Mouse (Mus musculus): ENCODE results near the gene Stx19. TPM values are rescaled to one million over a fixed set of nuclear protein-coding genes. Genes with fewer than 3 reads are reported as not detected.

The Stx19 gene
- polyA plus RNA-seq, 1 experiment from 2014 or later, result 0.10 TPM

DNA sequence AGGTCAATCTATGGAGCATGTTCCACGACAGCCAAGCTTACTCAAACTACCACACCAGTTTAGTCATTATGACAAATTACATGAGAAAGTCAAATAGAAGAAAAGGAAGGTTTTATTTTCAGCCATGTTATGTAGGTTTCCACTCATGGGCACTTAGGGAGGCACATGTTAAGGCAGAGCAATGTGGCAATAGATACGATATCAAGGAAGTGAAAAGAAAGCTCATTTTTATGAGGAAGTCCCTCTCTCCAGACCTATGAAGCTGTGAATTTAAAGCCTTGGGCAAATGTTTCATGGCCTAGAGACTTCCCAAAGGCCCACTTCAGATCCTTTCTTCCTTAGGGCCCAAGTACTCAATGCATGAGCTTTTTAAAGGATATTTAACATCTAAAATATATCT lies 43.0 kb downstream of the Stx19 start:
- 94% methylated on average over 2 of the region's 2 CpGs for WGBS

DNA sequence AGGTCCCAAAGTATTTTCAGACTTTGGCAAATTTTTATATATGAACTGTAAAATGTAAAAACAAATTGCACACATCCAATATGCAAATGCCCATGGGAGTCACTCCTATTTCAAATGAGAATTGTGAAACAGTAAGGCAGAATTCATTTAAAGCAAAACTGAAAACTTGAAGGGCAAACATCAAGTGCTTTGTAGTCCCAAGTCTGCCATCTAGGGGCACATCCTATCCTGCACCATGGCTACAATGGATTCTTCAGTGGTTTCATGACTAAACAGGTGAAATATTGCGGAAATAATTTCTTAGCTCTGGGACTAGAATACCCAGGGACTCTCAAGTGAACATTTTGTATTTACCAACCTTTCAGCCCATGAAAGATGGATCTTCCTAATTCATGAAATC lies 43.5 kb downstream of the Stx19 start:
- DNase-seq (ENCODE audit: low spot score) (no peak), ATAC-seq (no peak)
- H3K4me3 ChIP-seq (ENCODE audit: low read depth, low read length), result no peak overlapping the region

More for the DNA sequence above, 43.0 kb downstream of the Stx19 start:
- H3K9ac ChIP-seq (ENCODE audit: low read length), result no peak overlapping the region
- no peak for DNase-seq (ENCODE audit: low spot score)
- ATAC-seq, result no peak
- H3K4me3 ChIP-seq (ENCODE audit: low read depth, low read length), result no peak overlapping the region
- no peaks in the 10 kb centered on the region for H3K4me1 ChIP-seq (ENCODE audit: control insufficient read depth, insufficient read depth, low read length)
- no peaks in the 10 kb centered on the region for H3K9me3 ChIP-seq (replicated peaks; ENCODE audit: control insufficient read depth, low read length)
- no peak overlapping the region for H3K4me2 ChIP-seq (ENCODE audit: low read length)
- no peak overlapping the region for H3K27ac ChIP-seq (ENCODE audit: low read depth, low read length)
- H3K27me3 ChIP-seq (replicated peaks; ENCODE audit: control insufficient read depth, insufficient read depth, low read length), result no peaks in the 10 kb centered on the region
- no peaks in the 10 kb centered on the region for H3K36me3 ChIP-seq (ENCODE audit: control insufficient read depth, insufficient read depth, low read length)

DNA sequence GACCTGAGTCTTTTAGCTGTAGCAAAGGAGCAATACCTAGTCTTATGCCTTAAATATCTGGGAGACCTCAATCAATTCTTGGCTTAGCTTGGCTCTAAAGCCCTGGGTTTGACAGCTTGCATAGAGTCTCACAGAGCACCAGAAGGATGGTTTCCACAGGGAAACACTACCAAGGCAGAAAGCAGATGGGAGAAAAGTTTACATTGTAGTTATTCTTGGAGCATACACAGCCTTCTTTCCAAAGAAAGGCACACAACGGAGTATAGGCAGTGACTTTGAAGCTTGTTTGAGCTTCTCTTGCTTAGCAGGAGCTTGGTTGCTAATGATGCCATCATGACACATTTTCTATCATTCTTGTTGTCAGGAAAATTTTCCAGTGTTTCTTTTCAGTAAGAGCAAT lies 45.7 kb downstream of the Stx19 start:
- 86% methylated on average over 1 of the region's 1 CpGs for WGBS
- Histone ChIP-seq H3K9me3 (replicated peaks; ENCODE audit: control insufficient read depth, low read length) (no peaks in the 10 kb centered on the region), H3K9ac (ENCODE audit: low read length) (no peak overlapping the region), H3K27ac (ENCODE audit: low read depth, low read length) (no peak overlapping the region), H3K27me3 (replicated peaks; ENCODE audit: control insufficient read depth, insufficient read depth, low read length) (no peaks in the 10 kb centered on the region), H3K4me3 (ENCODE audit: low read depth, low read length) (no peak overlapping the region), H3K36me3 (ENCODE audit: control insufficient read depth, insufficient read depth, low read length) (no peaks in the 10 kb centered on the region), H3K4me2 (ENCODE audit: low read length) (no peak overlapping the region), H3K4me1 (ENCODE audit: control insufficient read depth, insufficient read depth, low read length) (no peaks in the 10 kb centered on the region)
- DNase-seq (ENCODE audit: low spot score) (no peak), ATAC-seq (no peak)

More for the DNA sequence above, 43.5 kb downstream of the Stx19 start:
- H3K4me1 ChIP-seq (ENCODE audit: control insufficient read depth, insufficient read depth, low read length), result no peaks in the 10 kb centered on the region
- 88% methylated on average over 1 of the region's 1 CpGs for WGBS
- no peak overlapping the region for H3K4me2 ChIP-seq (ENCODE audit: low read length)
- no peaks in the 10 kb centered on the region for H3K27me3 ChIP-seq (replicated peaks; ENCODE audit: control insufficient read depth, insufficient read depth, low read length)
- H3K9ac ChIP-seq (ENCODE audit: low read length), result no peak overlapping the region
- H3K36me3 ChIP-seq (ENCODE audit: control insufficient read depth, insufficient read depth, low read length), result no peaks in the 10 kb centered on the region
- no peaks in the 10 kb centered on the region for H3K9me3 ChIP-seq (replicated peaks; ENCODE audit: control insufficient read depth, low read length)
- H3K27ac ChIP-seq (ENCODE audit: low read depth, low read length), result no peak overlapping the region

DNA sequence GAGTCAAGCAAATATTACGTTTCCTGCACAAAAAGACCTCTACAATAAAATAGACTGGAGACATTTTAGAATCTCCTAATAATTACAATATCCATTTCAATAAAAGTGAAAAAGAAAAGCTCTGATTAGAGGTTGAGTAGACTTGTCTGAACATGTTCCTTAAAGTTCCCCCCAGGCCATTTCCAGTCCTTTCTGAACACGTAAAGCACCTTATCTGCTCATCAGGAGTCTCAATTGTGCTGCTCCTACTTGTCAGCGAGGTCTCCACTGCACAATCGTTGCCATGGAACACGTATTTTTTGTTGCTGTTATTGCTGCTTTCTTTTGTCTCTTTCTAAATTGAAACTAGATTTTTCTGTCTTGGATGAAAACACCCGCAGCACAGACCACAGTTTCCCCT lies 47.0 kb downstream of the Stx19 start:
- Histone ChIP-seq H3K27me3 (replicated peaks; ENCODE audit: control insufficient read depth, insufficient read depth, low read length) (no peaks in the 10 kb centered on the region), H3K27ac (ENCODE audit: low read depth, low read length) (no peak overlapping the region), H3K9me3 (replicated peaks; ENCODE audit: control insufficient read depth, low read length) (no peaks in the 10 kb centered on the region), H3K4me3 (ENCODE audit: low read depth, low read length) (no peak overlapping the region), H3K9ac (ENCODE audit: low read length) (no peak overlapping the region), H3K36me3 (ENCODE audit: control insufficient read depth, insufficient read depth, low read length) (no peaks in the 10 kb centered on the region), H3K4me1 (ENCODE audit: control insufficient read depth, insufficient read depth, low read length) (no peaks in the 10 kb centered on the region), H3K4me2 (ENCODE audit: low read length) (no peak overlapping the region)
- DNase-seq (ENCODE audit: low spot score) (no peak), ATAC-seq (no peak)
- WGBS, result 69% methylated on average over 6 of the region's 6 CpGs

DNA sequence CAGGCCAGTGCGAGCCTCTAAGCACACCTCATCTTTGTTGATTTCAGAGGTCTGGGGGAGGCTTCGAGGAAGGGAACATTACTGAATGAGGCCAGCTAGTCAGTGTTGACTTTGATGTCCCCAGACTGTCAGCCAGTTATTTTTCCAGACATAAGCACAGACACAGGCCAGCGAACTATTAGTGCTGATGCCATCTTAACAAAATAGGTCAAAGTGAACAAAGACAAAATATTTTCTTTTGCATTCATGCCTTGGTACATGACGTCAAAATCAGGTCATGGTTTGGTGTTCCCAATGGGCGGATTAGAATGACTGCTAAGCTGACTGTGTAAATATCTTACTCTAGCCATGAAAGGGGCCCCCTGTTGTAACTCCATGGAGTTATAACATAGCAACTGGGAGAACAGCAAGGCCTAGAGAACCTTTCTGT lies 58.2 kb downstream of the Stx19 start:
- Histone ChIP-seq H3K9me3 (replicated peaks; ENCODE audit: control insufficient read depth, low read length) (no peaks in the 10 kb centered on the region), H3K4me3 (ENCODE audit: low read depth, low read length) (no peak overlapping the region), H3K9ac (ENCODE audit: low read length) (no peak overlapping the region), H3K4me1 (ENCODE audit: control insufficient read depth, insufficient read depth, low read length) (no peaks in the 10 kb centered on the region), H3K27ac (ENCODE audit: low read depth, low read length) (no peak overlapping the region), H3K4me2 (ENCODE audit: low read length) (no peak overlapping the region), H3K27me3 (replicated peaks; ENCODE audit: control insufficient read depth, insufficient read depth, low read length) (no peaks in the 10 kb centered on the region), H3K36me3 (ENCODE audit: control insufficient read depth, insufficient read depth, low read length) (no peaks in the 10 kb centered on the region)
- 72% methylated on average over 5 of the region's 5 CpGs for WGBS
- no peak for ATAC-seq
- no peak for DNase-seq (ENCODE audit: low spot score)

DNA sequence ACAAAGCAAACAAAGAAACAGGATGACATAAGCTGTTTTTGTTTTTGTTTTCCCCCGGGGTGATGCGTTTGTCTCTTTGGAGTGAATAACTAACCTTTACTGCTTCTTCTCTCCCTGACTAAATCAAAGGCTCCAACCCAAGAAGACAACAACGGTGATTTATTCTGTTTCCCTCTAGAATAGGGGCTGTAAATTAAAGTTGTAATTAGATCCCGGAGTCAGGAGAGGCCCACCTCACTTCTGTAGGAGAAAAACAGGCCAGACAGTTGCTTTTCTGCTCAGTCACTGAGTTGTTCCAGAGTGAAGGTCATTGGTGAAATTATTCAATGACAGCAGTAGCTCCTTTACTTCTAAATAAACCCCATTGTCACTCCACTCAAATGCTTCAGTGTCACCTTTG lies 58.7 kb downstream of the Stx19 start:
- no peak overlapping the region for H3K4me3 ChIP-seq (ENCODE audit: low read depth, low read length)
- no peaks in the 10 kb centered on the region for H3K36me3 ChIP-seq (ENCODE audit: control insufficient read depth, insufficient read depth, low read length)
- H3K9me3 ChIP-seq (replicated peaks; ENCODE audit: control insufficient read depth, low read length), result no peaks in the 10 kb centered on the region
- no peak overlapping the region for H3K9ac ChIP-seq (ENCODE audit: low read length)
- no peaks in the 10 kb centered on the region for H3K27me3 ChIP-seq (replicated peaks; ENCODE audit: control insufficient read depth, insufficient read depth, low read length)
- DNase-seq (ENCODE audit: low spot score) (no peak), ATAC-seq (no peak)
- H3K27ac ChIP-seq (ENCODE audit: low read depth, low read length), result no peak overlapping the region
- WGBS, result 59% methylated on average over 4 of the region's 4 CpGs
- no peaks in the 10 kb centered on the region for H3K4me1 ChIP-seq (ENCODE audit: control insufficient read depth, insufficient read depth, low read length)
- H3K4me2 ChIP-seq (ENCODE audit: low read length), result no peak overlapping the region

Small RNA genes within 50 kb of the gene (microRNA-seq; reads per million reads assigned to microRNA genes)
- gene Gm25986, result not detected

Other genes starting within 250 kb of the Stx19 start
- 10.4 and 10.8 TPM in 2 replicates for gene Nsun3, start 27.9 kb upstream of the Stx19 start, polyA plus RNA-seq (2014; fragmentation: Nextera tagmentation; extraction: Ambion mirVana)
- gene Arl13b, start 32.4 kb downstream of the Stx19 start, polyA plus RNA-seq (2014; fragmentation: Nextera tagmentation; extraction: Ambion mirVana), result 17.6 and 18.0 TPM in 2 replicates
- 8.4 and 10.6 TPM in 2 replicates for gene Pros1, start 39.6 kb downstream of the Stx19 start, polyA plus RNA-seq (2014; fragmentation: Nextera tagmentation; extraction: Ambion mirVana)

All from forebrain, embryonic 14.5 days (tissue).